Comparison of ENCODE assay signal across 23 mouse cellular contexts in genomic region chr19:17130544-17130943, GRCm38 (mm10).
"Had no signal": no experiment of that assay in that cellular context is flagged by ENCODE, and none has a peak within 500 bp of the region (broad histone marks: within the 10 kb centered on the region; RNA-seq: fewer than 3 reads in every experiment).

No protein-coding gene starts in this region.

- H3K27ac ChIP-seq: embryonic facial prominence, embryonic 10.5 days; embryonic facial prominence, embryonic 12.5 days; embryonic facial prominence, embryonic 13.5 days; embryonic facial prominence, embryonic 15.5 days; forebrain, embryonic 10.5 days; forebrain, embryonic 12.5 days; forebrain, embryonic 13.5 days; forebrain, embryonic 15.5 days; gastrocnemius, adult 2 months; heart, adult 2 months had no signal

- DNase-seq: cerebellum, adult 9-11 months; cerebellum, postnatal 10 days; cerebellum, postnatal 14 days; cerebellum, postnatal 25 days; cerebellum, postnatal 36 days; embryo, embryonic 11 days; forebrain, postnatal 0 days; gastrocnemius, adult 2 months; gastrocnemius, postnatal 10 days; gastrocnemius, postnatal 14 days; gastrocnemius, postnatal 25 days; gastrocnemius, postnatal 36 days; heart, adult 18-20 months; heart, adult 2 months had no signal

- H3K9ac ChIP-seq: embryonic facial prominence, embryonic 12.5 days; embryonic facial prominence, embryonic 13.5 days; embryonic facial prominence, embryonic 15.5 days; forebrain, embryonic 12.5 days; forebrain, embryonic 13.5 days; forebrain, embryonic 15.5 days; forebrain, postnatal 0 days had no signal

- H3K9me3 ChIP-seq: embryonic facial prominence, embryonic 10.5 days; embryonic facial prominence, embryonic 12.5 days; embryonic facial prominence, embryonic 13.5 days; embryonic facial prominence, embryonic 15.5 days; forebrain, embryonic 10.5 days; forebrain, embryonic 12.5 days; forebrain, embryonic 13.5 days; forebrain, embryonic 15.5 days had no signal

- H3K4me3 ChIP-seq: embryonic facial prominence, embryonic 10.5 days; embryonic facial prominence, embryonic 12.5 days; embryonic facial prominence, embryonic 13.5 days; embryonic facial prominence, embryonic 15.5 days; erythroblast, embryonic 14.5 days; forebrain, embryonic 10.5 days; forebrain, embryonic 12.5 days; forebrain, embryonic 13.5 days; forebrain, embryonic 15.5 days; gastrocnemius, adult 2 months; heart, adult 2 months had no signal

- H3K36me3 ChIP-seq: embryonic facial prominence, embryonic 10.5 days; embryonic facial prominence, embryonic 12.5 days; embryonic facial prominence, embryonic 13.5 days; embryonic facial prominence, embryonic 15.5 days; forebrain, embryonic 10.5 days; forebrain, embryonic 12.5 days; forebrain, embryonic 15.5 days had no signal

- H3K27me3 ChIP-seq: embryonic facial prominence, embryonic 12.5 days; embryonic facial prominence, embryonic 13.5 days; embryonic facial prominence, embryonic 15.5 days; forebrain, embryonic 12.5 days; forebrain, embryonic 13.5 days; forebrain, embryonic 15.5 days had no signal

- H3K4me2 ChIP-seq: embryonic facial prominence, embryonic 12.5 days; embryonic facial prominence, embryonic 13.5 days; embryonic facial prominence, embryonic 15.5 days; forebrain, embryonic 12.5 days; forebrain, embryonic 13.5 days; forebrain, embryonic 15.5 days had no signal

- H3K4me1 ChIP-seq: embryonic facial prominence, embryonic 10.5 days; embryonic facial prominence, embryonic 12.5 days; embryonic facial prominence, embryonic 13.5 days; embryonic facial prominence, embryonic 15.5 days; forebrain, embryonic 10.5 days; forebrain, embryonic 12.5 days; forebrain, embryonic 13.5 days; forebrain, embryonic 15.5 days had no signal
